Mouse (Mus musculus): ENCODE results near the gene Prh1. TPM values are rescaled to one million over a fixed set of nuclear protein-coding genes. Genes with fewer than 3 reads are reported as not detected.

The Prh1 gene
- not detected for polyA plus RNA-seq (2017; shearing (Covaris generic))

DNA sequence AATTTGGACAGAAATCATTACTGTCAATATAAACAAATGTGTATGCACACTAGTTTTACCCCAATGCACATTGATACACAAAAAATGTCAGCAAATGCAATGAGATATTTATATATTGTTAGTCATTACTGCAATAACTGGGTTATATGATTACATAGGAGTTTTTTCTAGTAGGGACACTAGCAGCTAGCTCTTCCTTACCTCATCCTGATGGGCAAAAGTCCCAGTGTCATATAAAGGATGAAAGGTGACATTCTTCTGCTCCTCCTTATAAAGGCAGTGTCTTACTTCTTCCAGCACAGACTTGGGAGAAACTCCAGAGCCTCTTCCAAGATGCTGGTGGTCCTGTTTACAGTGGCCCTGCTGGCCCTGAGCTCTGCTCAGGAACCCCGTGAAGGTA, at the start of gene Prh1:
Gene Prh1 (plus strand): TSS at position 301 of the 400 bp plus-strand sequence.

DNA sequence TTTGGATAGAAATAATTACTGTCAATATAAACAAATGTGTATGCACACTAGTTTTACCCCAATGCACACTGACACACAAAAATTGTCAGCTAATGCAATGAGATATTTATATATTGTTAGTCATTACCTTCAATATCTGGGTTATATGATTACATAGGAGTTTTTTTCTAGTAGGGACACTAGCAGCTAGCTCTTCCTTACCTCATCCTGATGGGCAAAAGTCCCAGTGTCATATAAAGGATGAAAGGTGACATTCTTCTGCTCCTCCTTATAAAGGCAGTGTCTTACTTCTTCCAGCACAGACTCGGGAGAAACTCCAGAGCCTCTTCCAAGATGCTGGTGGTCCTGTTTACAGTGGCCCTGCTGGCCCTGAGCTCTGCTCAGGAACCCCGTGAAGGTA, 26.0 kb downstream of the Prh1 start, which contains the start of gene Prp2:
Gene Prp2 (plus strand): TSS at position 301 of the 400 bp plus-strand sequence.

Other genes starting within 250 kb of the Prh1 start
- gene Gm8882, start 205.7 kb upstream of the Prh1 start, polyA plus RNA-seq (2017; shearing (Covaris generic)), result not detected
- gene Prp2, start 26.1 kb downstream of the Prh1 start, polyA plus RNA-seq (2017; shearing (Covaris generic)), result not detected
- gene A630073D07Rik, start 81.7 kb downstream of the Prh1 start, polyA plus RNA-seq (2017; shearing (Covaris generic)), result not detected
- not detected for gene Tas2r120, start 87.1 kb downstream of the Prh1 start, polyA plus RNA-seq (2017; shearing (Covaris generic))
- not detected for gene Tas2r121, start 131.2 kb downstream of the Prh1 start, polyA plus RNA-seq (2017; shearing (Covaris generic))
- gene Tas2r122, start 142.1 kb downstream of the Prh1 start, polyA plus RNA-seq (2017; shearing (Covaris generic)), result not detected
- not detected for gene Tas2r115, start 168.2 kb downstream of the Prh1 start, polyA plus RNA-seq (2017; shearing (Covaris generic))
- not detected for gene Tas2r124, start 184.9 kb downstream of the Prh1 start, polyA plus RNA-seq (2017; shearing (Covaris generic))
- not detected for gene Tas2r102, start 192.3 kb downstream of the Prh1 start, polyA plus RNA-seq (2017; shearing (Covaris generic))
- not detected for gene Tas2r136, start 208.4 kb downstream of the Prh1 start, polyA plus RNA-seq (2017; shearing (Covaris generic))
- not detected for gene Tas2r117, start 233.0 kb downstream of the Prh1 start, polyA plus RNA-seq (2017; shearing (Covaris generic))

Measured in effector memory CD4-positive, alpha-beta T cell, adult 5 months (primary cell).